Mouse (Mus musculus): ENCODE data around the gene Fate1. TPM values are rescaled to one million over a fixed set of nuclear protein-coding genes. Genes with fewer than 3 reads are reported as not detected.
"Not testable (repeated sequence)": the region's sequence is repeated elsewhere in the genome, so short reads cannot be mapped to it uniquely, and the experiment has no call there.

Fate1 gene
- polyA plus RNA-seq, 1 experiment, result not detected

DNA sequence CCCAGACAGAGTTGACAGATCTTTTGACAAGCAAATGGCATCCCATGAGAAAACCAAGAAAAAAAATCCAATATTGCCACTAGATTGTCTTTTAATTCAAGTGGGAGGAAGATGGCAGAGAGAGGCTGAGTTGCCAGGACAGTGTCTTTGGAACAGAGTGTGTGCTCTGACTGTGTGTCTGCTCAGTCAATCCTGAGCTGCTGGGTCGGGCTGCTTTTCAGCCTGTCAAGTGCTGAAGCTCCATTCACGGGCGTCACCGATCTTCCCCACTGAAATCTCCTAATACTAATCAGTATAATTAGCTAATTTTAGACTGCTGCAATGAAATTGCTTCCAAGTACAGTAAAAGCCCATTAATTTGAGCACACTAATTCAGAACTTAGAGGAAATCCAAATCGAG is 1.5 kb upstream of the Fate1 start:
- Histone ChIP-seq H3K36me3 (ENCODE audit: control insufficient read depth, insufficient read depth, low read length) (no peaks in the 10 kb centered on the region), H3K4me3 (ENCODE audit: control insufficient read depth, low read depth, low read length) (no peak overlapping the region), H3K27ac (ENCODE audit: control insufficient read depth, insufficient read depth, low read depth, low read length) (no peak overlapping the region), H3K27me3 (ENCODE audit: control insufficient read depth, insufficient read depth, low read length) (no peaks in the 10 kb centered on the region), H3K4me1 (ENCODE audit: control insufficient read depth, insufficient read depth, low read length) (no peaks in the 10 kb centered on the region)
- TF ChIP-seq POLR2A (IDR thresholded peaks at IDR 0.05; ENCODE audit: control insufficient read depth, low read depth, low read length) (no peak), CTCF (IDR thresholded peaks at IDR 0.05; ENCODE audit: control insufficient read depth, insufficient read depth, insufficient replicate concordance, low read depth, low read length) (no peak)

DNA sequence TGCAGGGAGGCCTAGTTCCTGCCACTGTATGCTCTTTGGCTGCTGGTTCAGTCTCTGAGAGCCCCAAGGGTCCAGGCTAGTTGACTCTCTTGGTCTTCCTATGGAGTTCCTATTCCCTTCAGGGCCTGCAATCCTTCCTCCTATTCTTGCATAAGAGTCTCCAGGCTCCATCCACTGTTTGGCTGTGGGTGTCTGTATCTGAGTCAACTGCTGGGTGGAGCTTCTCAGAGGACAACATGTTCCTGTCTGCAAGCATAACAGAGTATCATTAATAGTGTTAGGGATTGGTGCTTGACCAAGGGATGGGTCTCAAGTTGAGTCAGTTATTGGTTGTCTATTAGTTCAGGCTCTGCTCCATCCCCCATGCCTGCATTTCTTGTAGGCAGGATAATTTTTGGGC is 4.9 kb downstream of the Fate1 start:
- not testable (repeated sequence) for H3K27me3 ChIP-seq (ENCODE audit: control insufficient read depth, insufficient read depth, low read length); H3K4me1 ChIP-seq (ENCODE audit: control insufficient read depth, insufficient read depth, low read length); H3K27ac ChIP-seq (ENCODE audit: control insufficient read depth, insufficient read depth, low read depth, low read length); H3K4me3 ChIP-seq (ENCODE audit: control insufficient read depth, low read depth, low read length); H3K36me3 ChIP-seq (ENCODE audit: control insufficient read depth, insufficient read depth, low read length)

DNA sequence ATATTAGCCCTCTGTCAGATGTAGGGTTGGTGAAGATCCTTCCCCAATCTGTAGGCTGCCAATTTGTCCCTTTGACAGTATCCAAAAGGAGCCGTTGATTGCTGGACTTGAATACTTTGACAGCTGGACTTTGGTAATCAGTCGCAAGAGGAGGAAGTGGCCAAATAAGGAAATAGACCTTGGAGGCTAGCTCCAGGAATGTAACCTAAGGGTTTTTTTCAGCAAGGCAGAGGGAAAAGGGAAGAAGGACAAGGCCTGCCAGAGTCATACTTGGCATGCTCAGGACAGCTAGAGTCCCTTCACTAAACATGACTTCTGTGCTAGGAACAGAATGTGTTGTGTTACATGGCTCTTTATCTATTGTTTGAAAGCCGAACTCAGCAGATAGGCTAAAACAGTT is 7.7 kb downstream of the Fate1 start:
- Histone ChIP-seq H3K27ac (ENCODE audit: control insufficient read depth, insufficient read depth, low read depth, low read length) (no peak overlapping the region), H3K4me3 (ENCODE audit: control insufficient read depth, low read depth, low read length) (no peak overlapping the region), H3K4me1 (ENCODE audit: control insufficient read depth, insufficient read depth, low read length) (no peaks in the 10 kb centered on the region), H3K27me3 (ENCODE audit: control insufficient read depth, insufficient read depth, low read length) (no peaks in the 10 kb centered on the region), H3K36me3 (ENCODE audit: control insufficient read depth, insufficient read depth, low read length) (no peaks in the 10 kb centered on the region)
- no peak for TF ChIP-seq CTCF (IDR thresholded peaks at IDR 0.05; ENCODE audit: control insufficient read depth, insufficient read depth, insufficient replicate concordance, low read depth, low read length)
- no peak for TF ChIP-seq POLR2A (IDR thresholded peaks at IDR 0.05; ENCODE audit: control insufficient read depth, low read depth, low read length)

DNA sequence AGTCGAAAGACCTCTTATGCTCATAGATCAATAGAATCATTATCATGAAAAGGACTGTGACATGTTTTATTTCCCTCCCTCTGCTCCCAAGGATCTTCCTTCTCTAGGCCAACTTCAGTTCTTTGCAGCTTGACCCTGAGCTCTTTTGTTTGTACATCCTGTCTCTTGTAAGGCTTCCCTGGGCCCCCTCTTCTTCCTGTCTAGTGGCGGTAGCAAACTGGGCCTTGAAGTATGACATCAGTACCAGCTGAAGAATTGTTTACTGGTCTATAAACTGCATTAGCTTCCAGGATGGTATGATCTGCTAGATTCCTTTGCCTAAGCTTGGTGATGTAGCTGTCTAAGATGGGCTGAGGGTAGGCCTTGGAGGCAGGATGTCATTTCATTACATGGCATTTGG is 8.5 kb downstream of the Fate1 start:
- H3K36me3 ChIP-seq (ENCODE audit: control insufficient read depth, insufficient read depth, low read length), result no peaks in the 10 kb centered on the region
- no peak for TF ChIP-seq CTCF (IDR thresholded peaks at IDR 0.05; ENCODE audit: control insufficient read depth, insufficient read depth, insufficient replicate concordance, low read depth, low read length)
- TF ChIP-seq POLR2A (IDR thresholded peaks at IDR 0.05; ENCODE audit: control insufficient read depth, low read depth, low read length), result no peak
- H3K4me1 ChIP-seq (ENCODE audit: control insufficient read depth, insufficient read depth, low read length), result no peaks in the 10 kb centered on the region
- H3K27ac ChIP-seq (ENCODE audit: control insufficient read depth, insufficient read depth, low read depth, low read length), result no peak overlapping the region
- H3K27me3 ChIP-seq (ENCODE audit: control insufficient read depth, insufficient read depth, low read length), result no peaks in the 10 kb centered on the region
- H3K4me3 ChIP-seq (ENCODE audit: control insufficient read depth, low read depth, low read length), result no peak overlapping the region

DNA sequence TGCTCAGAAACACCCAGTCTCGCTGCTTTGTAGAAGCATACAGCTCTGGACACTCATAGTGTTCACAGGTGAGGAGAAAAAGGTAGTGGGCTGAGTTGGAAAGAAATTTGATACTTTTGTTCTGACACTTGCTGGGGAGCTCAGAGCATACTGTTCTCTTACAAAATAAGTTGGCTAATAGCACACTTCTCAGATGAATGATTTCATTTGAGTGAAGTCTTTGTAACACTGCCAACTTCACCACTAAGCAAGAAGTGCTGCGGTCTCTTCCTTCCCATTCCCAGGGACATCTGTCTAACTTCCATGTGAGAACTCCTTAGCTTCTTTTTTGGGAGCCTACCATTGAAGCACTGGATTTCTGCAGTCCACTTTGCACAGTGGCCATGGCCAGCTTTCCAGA is 10.4 kb downstream of the Fate1 start:
- H3K36me3 ChIP-seq (ENCODE audit: control insufficient read depth, insufficient read depth, low read length), result no peaks in the 10 kb centered on the region
- no peak overlapping the region for H3K4me3 ChIP-seq (ENCODE audit: control insufficient read depth, low read depth, low read length)
- H3K27me3 ChIP-seq (ENCODE audit: control insufficient read depth, insufficient read depth, low read length), result no peaks in the 10 kb centered on the region
- no peaks in the 10 kb centered on the region for H3K4me1 ChIP-seq (ENCODE audit: control insufficient read depth, insufficient read depth, low read length)
- TF ChIP-seq CTCF (IDR thresholded peaks at IDR 0.05; ENCODE audit: control insufficient read depth, insufficient read depth, insufficient replicate concordance, low read depth, low read length), result no peak
- TF ChIP-seq POLR2A (IDR thresholded peaks at IDR 0.05; ENCODE audit: control insufficient read depth, low read depth, low read length), result no peak
- H3K27ac ChIP-seq (ENCODE audit: control insufficient read depth, insufficient read depth, low read depth, low read length), result no peak overlapping the region

DNA sequence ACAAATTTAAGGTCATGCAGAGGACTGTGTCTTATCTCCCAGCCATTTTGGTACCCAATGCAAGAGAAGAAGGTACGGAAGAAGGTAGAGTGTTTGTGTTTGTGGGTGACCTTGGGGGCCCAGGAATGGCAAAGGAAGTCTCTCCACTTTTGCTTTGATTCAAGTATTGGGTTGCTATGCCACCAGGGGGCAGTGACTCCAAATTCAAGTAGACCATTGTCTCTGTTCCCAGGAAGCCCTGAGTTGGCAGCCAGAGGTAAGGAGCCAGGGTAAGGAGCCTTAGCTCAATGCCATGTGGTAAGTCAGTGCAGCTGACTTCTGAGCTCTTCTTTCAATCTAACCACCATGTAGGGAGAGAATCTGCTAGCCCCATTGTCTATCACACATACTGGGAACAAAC is 11.0 kb downstream of the Fate1 start:
- Histone ChIP-seq H3K36me3 (ENCODE audit: control insufficient read depth, insufficient read depth, low read length) (no peaks in the 10 kb centered on the region), H3K4me3 (ENCODE audit: control insufficient read depth, low read depth, low read length) (no peak overlapping the region), H3K4me1 (ENCODE audit: control insufficient read depth, insufficient read depth, low read length) (no peaks in the 10 kb centered on the region), H3K27ac (ENCODE audit: control insufficient read depth, insufficient read depth, low read depth, low read length) (no peak overlapping the region), H3K27me3 (ENCODE audit: control insufficient read depth, insufficient read depth, low read length) (no peaks in the 10 kb centered on the region)
- TF ChIP-seq POLR2A (IDR thresholded peaks at IDR 0.05; ENCODE audit: control insufficient read depth, low read depth, low read length) (no peak), CTCF (IDR thresholded peaks at IDR 0.05; ENCODE audit: control insufficient read depth, insufficient read depth, insufficient replicate concordance, low read depth, low read length) (no peak)

DNA sequence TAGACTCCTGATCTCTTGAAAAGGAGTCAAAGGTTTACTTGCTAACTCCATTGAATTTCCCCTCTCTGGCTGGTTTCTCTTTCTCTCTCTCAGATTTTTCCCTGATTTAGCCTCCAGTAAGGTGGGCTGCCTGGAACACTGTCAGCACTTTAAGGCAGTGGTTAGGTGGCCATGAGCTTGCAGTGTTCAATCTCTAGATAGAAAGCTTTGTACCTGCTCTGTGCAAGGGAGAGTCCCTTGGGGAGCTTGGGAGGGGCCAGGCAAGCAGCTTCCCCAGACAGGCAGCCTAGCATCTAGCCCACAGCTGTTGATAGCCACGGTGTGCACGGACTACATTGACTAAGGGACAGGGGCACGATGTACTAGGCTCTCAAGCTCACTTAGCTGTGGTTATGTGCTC is 18.8 kb downstream of the Fate1 start, which contains the start of gene Cnga2:
Gene Cnga2 (plus strand): TSS at position 301 of the 400 bp plus-strand sequence.
- no peaks in the 10 kb centered on the region for H3K27me3 ChIP-seq (ENCODE audit: control insufficient read depth, insufficient read depth, low read length)
- H3K27ac ChIP-seq (ENCODE audit: control insufficient read depth, insufficient read depth, low read depth, low read length), result no peak within 1 kb of the TSS
- H3K4me3 ChIP-seq (ENCODE audit: control insufficient read depth, low read depth, low read length), result no peak within 1 kb of the TSS
- TF ChIP-seq CTCF (IDR thresholded peaks at IDR 0.05; ENCODE audit: control insufficient read depth, insufficient read depth, insufficient replicate concordance, low read depth, low read length), result no peak
- TF ChIP-seq POLR2A (IDR thresholded peaks at IDR 0.05; ENCODE audit: control insufficient read depth, low read depth, low read length), result no peak
- no peaks in the 10 kb centered on the region for H3K36me3 ChIP-seq (ENCODE audit: control insufficient read depth, insufficient read depth, low read length)
- no peaks in the 10 kb centered on the region for H3K4me1 ChIP-seq (ENCODE audit: control insufficient read depth, insufficient read depth, low read length)

DNA sequence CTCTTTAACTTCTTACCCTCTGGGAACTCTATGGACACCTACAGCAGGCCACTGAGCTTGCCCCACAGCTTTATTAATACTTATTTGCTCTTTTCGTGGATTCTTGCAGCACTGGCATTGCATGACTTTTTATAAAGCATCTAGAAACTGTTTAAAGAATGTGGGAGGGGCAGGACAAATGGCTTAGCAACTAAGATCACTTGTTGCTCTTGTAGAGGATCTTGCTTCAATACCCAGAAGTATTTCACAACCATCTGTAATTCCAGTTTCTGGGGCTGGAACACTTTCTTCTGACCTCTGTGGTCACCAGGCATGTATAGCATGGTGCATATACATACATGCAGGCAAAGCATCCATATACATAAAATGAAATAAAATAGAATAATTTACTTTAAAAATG is 23.2 kb downstream of the Fate1 start:
- H3K4me1 ChIP-seq (ENCODE audit: control insufficient read depth, insufficient read depth, low read length), result no peaks in the 10 kb centered on the region
- TF ChIP-seq CTCF (IDR thresholded peaks at IDR 0.05; ENCODE audit: control insufficient read depth, insufficient read depth, insufficient replicate concordance, low read depth, low read length), result no peak
- TF ChIP-seq POLR2A (IDR thresholded peaks at IDR 0.05; ENCODE audit: control insufficient read depth, low read depth, low read length), result no peak
- no peak overlapping the region for H3K4me3 ChIP-seq (ENCODE audit: control insufficient read depth, low read depth, low read length)
- H3K36me3 ChIP-seq (ENCODE audit: control insufficient read depth, insufficient read depth, low read length), result no peaks in the 10 kb centered on the region
- no peaks in the 10 kb centered on the region for H3K27me3 ChIP-seq (ENCODE audit: control insufficient read depth, insufficient read depth, low read length)
- H3K27ac ChIP-seq (ENCODE audit: control insufficient read depth, insufficient read depth, low read depth, low read length), result no peak overlapping the region
